Mouse (Mus musculus): ENCODE measurements around the gene Tnfrsf8.

DNA sequence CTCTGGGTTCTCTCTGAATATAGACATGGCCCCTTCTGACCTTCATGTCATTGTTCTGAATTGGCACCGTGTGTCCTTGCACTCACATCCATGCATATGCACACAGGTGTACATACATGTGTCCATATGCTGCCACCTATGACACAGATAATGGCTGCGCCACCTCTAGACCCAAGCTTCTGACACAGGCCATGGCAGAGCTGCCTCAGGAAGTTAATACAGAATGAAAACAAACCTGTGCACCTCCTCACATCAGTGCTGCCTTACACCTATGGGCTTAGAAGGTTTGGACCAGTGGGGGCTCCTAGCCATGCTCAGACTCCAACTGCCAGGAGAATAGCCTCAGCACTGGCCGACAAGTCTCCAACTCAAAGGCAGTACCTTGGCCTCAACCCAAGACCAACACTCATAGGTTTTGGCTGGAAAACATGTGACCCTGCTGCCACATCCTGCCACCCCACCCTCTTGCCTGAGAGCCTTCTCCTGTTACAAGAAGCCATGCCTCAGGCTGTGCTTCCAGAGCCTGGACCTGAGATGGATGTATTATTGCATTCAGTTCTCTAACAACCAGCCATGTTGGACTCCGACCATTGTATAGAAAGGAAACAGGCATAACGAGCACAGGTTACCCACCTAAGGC lies 85.3 kb downstream of the Tnfrsf8 start:
- TF ChIP-seq CTCF (IDR thresholded peaks at IDR 0.05; ENCODE audit: control insufficient read depth, insufficient read depth, low read length) (no peak), POLR2A (IDR thresholded peaks at IDR 0.05; ENCODE audit: borderline replicate concordance, control insufficient read depth, low read depth, low read length) (no peak)
